Mouse (Mus musculus) cerebellum, adult 18-20 months (tissue): ENCODE data around the gene Gm6034.
"Not testable (repeated sequence)": the region's sequence is repeated elsewhere in the genome, so short reads cannot be mapped to it uniquely, and the experiment has no call there.

ENCODE experiments used
- DNase-seq, 2 experiments: peaks; one replicate each; pipeline ENCODE4 v3.0.0; 2021

The Gm6034 gene

DNA sequence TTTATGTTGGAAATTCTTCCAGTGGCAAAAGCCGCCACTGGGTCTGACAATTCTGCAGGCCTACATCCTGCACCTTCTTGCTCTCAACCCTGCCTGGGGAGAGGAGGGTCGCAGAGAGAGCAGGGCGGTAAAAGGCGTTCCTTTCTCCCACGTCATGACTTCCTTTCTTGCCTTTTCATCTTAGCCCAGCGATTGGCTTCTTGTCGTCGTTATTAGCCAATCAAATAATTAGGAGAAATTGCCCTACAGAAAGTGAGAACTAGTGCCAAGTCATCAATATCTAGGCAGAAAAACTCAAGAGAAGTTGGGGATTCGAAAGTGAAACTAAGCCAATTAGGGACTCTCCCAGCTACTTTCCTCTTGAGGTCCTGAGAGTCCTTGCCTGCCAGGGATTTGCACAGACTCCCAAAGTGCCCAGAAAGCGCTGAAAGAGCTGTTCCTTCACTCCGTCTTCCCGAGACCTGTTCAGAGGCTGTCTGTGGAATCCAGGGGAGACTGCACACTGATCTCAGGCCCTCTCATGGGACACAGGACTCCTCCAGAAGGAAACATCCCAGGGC is at the start of gene Gm6034, which contains the start of gene H2-T22:
TSS of gene Gm6034 (plus strand) at position 352 of the 560 bp plus-strand sequence.
TSS of gene H2-T22 (minus strand) at position 138 of the 560 bp plus-strand sequence.
- peak; percentile 65 to 71 for DNase-seq

DNA sequence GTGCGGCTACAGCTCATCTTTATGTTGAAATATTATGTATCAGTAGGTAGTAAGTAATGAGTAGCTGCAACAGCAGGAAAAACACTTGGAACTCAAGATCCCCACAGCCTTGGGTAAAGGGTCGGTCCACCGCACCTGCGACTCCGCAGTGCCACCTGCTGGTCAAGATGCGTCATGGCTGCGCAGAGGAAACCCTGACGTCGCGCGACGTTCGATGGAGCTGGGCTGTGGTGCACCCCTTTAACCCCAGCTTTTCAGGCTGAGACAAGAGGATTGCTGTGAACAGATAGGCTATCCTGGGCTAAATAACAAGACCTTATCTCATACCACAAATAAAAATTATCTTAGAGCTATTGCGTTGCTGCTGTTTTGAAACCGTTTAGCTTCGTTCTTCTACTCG is 49.1 kb upstream of the Gm6034 start:
- DNase-seq = peak; percentile 79 to 84

- peak; percentile 77 to 88 for DNase-seq
These were observed 48.4 kb upstream of the Gm6034 start for GRCm38 (mm10) chr17:35994175-35994878.

GRCm38 (mm10) chr17:35994879-35995240 is 47.9 kb upstream of the Gm6034 start:
- no peak for DNase-seq

DNA sequence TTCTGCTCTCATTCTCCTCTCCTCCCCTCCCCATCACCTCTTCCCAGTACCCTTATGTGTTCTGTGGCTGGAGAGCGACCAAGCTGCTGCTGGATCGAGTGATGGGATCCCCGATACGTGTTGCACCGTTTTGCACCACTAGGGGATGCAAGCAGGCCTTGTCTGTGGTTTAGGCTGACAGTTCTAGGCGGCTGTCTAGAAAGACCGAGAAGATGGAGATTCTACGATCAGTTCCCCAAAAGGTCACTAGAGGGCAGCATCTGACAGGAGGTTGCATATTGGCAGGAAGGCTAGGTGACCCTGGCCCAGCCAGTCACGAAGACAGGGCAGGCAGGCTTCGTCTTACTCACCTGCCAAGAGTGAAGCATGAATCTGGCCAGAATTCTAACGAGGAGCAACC is 45.8 kb upstream of the Gm6034 start:
- DNase-seq = peak; percentile 95 to 96

GRCm38 (mm10) chr17:35997713-35998510 is 44.8 kb upstream of the Gm6034 start:
- no peak for DNase-seq

DNA sequence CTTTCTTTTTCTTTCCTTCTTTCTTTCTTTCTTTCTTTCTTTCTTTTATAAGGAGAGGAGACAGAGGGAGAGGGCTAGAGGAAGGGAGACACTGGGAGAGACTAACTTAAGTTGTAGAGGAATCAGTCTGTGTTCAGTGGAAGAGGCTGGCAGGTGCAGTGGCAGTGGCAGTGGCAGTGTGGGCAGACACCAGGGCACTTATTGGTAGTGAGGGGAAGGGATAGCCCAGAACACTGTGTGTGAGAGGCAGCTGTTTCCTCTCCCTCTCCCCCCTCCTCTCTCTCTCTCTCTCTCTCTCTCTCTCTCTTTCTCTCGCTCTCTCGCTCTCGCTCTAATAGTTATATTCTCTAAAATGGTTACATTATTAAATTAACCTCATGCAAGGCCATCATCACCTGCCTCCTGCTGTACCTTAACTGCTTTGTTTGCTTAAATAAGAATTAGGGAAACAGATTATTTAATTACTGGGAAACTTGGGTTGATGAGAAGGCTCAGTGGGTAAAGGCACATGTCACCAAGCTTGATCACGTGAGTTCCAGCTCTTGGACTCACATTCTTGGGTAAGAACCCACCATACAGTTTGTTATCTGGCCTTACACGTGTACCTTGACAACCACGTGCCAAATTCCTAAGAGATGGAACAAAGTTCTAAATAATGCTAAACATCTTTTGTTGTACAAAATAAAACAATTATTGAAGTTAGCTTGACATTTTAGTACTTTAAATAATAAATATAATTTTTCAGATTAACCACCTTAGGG is 44.0 kb upstream of the Gm6034 start:
- DNase-seq = no peak

- DNase-seq = no peak
These were observed 43.4 kb upstream of the Gm6034 start for GRCm38 (mm10) chr17:35999356-35999755.

- DNase-seq = no peak
These were observed 42.4 kb upstream of the Gm6034 start for GRCm38 (mm10) chr17:36000349-36000748.

GRCm38 (mm10) chr17:36001121-36001897 is 41.5 kb upstream of the Gm6034 start:
- DNase-seq = no peak

DNA sequence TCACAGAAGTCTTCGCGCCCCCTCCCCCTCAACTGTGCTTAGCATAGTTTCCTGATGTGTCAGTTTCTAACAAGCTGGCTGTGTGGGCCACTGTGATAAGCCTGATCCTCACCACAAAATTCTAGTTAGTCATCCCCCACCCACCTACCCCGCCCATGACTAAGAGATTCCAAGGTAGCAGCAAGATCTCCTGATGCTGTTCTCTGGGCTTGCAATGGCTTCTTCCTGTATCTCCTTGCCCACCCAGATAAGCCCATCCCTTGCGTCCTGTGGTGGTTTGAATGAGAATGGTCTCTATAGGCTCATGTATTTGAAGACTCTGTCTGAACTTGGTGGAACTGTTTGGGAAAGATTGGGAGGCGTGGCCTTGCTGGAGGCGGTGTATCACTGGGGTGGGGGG is 40.8 kb upstream of the Gm6034 start:
- DNase-seq = no peak

DNA sequence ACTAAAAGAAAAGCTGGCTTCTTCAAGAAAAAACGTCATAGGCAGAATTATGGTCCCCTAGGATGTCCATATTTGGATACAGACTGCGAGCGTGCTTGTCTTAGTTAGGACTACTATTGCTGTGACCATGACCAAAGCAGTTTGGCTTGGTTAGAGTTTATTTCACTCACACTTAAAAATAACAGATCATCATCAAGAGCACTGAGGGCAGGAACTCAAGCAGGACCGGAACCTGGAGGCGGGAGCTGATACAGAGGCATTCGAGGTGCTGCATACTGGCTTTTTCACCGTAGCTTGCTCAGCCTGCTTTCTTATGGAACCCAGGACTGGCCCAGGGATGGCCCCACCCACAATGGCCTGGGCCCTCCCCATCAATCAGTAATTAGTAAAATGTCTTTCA is 39.4 kb upstream of the Gm6034 start:
- no peak for DNase-seq

DNA sequence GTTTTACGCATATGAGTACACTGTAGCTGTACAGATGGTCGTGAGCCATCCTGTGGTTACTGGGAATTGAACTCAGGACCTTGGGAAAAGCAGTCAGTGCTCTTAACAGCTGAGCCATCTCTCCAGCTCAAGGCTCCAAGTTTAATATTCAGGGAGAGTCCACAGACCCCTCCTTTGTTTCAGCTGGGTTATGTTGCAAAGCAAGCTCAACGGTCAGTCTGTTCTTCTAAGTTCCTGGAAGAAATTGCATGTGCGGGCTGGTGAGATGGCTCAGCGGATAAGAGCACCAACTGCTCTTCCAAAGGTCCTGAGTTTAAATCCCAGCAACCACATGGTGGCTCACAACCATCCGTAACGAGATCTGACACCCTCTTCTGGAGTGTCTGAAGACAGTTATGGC is 38.4 kb upstream of the Gm6034 start:
- not testable (repeated sequence) for DNase-seq

DNA sequence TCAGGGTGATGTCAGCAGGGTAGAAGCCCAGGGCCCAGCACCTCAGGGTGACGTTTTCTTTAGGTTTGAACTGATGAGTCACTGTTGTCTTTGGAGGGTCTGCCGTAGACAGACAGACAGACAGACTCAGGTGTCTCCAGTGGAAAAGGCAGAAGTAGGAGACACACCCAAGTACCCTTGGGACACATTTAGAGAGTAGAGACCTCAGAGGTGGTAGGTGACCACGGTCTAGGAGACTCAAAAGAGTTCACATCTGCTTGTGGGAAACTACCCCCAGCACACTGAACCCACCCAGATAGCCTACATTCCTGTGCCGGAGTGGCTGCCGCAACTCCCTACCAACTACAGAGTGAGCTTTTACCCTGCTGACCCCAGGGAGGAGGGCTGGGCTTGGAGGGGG is 27.8 kb upstream of the Gm6034 start:
- DNase-seq = no peak

GRCm38 (mm10) chr17:36017046-36017445 is 25.7 kb upstream of the Gm6034 start:
- DNase-seq = peak; percentile 25 to 55

DNA sequence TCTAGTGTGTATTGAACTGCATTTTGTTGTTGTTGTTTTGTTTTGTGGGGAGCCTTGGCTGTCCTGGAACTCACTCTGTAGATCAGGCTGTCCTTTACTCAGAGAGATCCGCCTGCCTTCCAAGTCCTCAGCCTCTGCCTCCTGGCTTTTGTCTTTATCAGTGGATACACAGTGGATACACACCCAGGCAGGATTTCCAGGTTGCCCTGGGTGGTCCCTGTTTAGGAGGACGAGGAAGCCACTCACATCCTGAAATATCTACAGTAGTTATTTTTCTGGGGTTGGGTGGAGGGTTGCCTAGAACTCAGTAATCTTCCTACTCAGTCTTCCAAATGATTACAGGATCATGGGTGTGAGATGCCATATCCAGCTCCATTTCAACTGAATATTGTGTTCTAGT is 23.8 kb upstream of the Gm6034 start:
- no peak for DNase-seq

GRCm38 (mm10) chr17:36019519-36019918 is 23.2 kb upstream of the Gm6034 start:
- no peak for DNase-seq

DNA sequence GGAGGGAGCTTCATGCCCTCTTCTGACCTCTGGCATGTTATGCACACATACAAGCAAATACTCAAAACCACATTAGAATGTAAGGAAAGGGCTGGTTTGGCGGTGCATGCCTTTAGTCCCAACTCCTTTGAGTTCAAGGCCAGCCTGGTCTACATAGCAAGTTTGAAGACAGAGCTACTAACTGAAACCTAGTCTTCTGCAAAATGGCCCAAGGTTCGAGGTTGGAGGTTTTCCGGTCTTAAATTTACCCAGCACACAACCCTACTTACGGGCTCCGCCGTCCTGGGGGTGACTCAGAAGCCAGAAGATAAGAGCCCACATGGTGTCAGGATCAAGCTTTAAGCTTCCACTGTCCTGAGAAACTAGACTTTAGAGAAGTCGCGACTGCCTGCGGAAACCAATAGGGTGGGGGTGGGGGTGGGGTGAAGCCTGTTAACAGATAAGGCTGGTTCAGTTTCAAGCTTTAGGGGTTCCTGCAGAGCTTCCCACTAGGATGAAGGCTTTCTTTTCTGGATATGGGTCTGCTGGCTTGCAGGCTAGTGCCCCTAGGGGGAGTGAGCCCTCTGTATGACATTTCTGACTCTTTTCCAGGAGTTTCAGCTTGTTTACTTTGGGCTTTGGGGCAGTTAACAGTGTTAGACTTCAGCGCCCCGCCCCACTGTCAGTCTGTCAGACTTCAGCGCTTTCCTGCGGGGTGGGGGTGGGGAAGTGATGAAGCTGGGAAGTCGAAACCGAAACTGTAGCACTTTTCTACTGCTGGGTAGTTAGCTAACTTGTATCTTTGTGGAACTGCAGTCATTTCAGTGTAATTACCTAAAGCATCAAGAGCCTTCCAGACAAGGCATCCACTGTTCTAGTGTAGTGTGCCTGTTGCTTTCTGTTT is 22.3 kb upstream of the Gm6034 start, which contains the start of gene H2-T24:
TSS of gene H2-T24 (minus strand) at position 370 of the 883 bp plus-strand sequence.
- no peak for DNase-seq

GRCm38 (mm10) chr17:36021309-36021708 is 21.5 kb upstream of the Gm6034 start:
- no peak for DNase-seq

DNA sequence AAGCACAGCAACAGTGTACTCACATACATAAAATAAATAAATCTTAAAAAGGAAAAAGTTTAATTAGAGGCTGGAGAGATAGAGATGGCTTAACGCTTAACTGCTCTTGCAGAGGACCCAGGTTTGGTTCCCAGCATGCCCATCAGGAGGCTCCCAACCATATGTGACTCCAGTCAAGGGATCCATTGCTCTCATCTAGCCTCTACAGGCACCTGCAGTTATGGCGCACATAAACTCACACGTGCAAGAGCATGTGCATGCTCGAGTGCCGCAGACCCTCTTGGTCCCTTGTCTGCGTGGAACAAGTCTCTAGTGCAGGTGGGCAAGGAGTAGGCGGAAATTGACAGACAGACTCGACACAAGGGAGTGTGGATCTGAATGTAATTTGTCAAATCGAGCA is 20.7 kb upstream of the Gm6034 start:
- no peak for DNase-seq

GRCm38 (mm10) chr17:36022922-36023321 is 19.8 kb upstream of the Gm6034 start:
- no peak for DNase-seq
